Mouse (Mus musculus) kidney, embryonic 14.5 days (tissue): ENCODE data around the gene Gmds. TPM values are rescaled to one million over a fixed set of nuclear protein-coding genes. Genes with fewer than 3 reads are reported as not detected.

Experiments used
- ATAC-seq: fragments of 200-750 bp; cut with Nextera tagmentation; 2 replicates; pipeline ENCODE4 v1.8.0; 2017; ENCODE audit warnings: moderate number of reproducible peaks, mild to moderate bottlenecking, moderate TSS enrichment, moderate library complexity; ENCODE audit not compliant: low FRiP score, low TSS enrichment
- H3K27ac ChIP-seq: fragments of 300-500 bp; sonication (generic); 2 replicates; pipeline ENCODE4 v1.5.1; 2014; ENCODE audit warnings: low read depth, mild to moderate bottlenecking, low read length, moderate library complexity, mixed read lengths
- H3K27me3 ChIP-seq: fragments of 300-500 bp; sonication (generic); 2 replicates; pipeline ENCODE4 v1.6.1; 2014; ENCODE audit warnings: mild to moderate bottlenecking, low read length; ENCODE audit not compliant: control insufficient read depth, insufficient read depth
- H3K36me3 ChIP-seq: fragments of 300-500 bp; sonication (generic); 2 replicates; pipeline ENCODE4 v1.6.1; 2014; ENCODE audit warnings: low read length, mixed read lengths; ENCODE audit not compliant: control insufficient read depth, insufficient read depth
- H3K4me1 ChIP-seq: fragments of 300-500 bp; sonication (generic); 2 replicates; pipeline ENCODE4 v1.6.1; 2014; ENCODE audit warnings: low read length, mixed read lengths; ENCODE audit not compliant: control insufficient read depth, insufficient read depth
- H3K4me2 ChIP-seq: fragments of 300-500 bp; sonication (generic); replicated peaks from 2 replicates; pipeline ENCODE4 v1.6.1; 2014; ENCODE audit warnings: low read depth, mild to moderate bottlenecking, low read length
- H3K4me3 ChIP-seq: fragments of 300-500 bp; sonication (generic); 2 replicates; pipeline ENCODE4 v1.5.1; 2014; ENCODE audit warnings: mild to moderate bottlenecking, low read length
- H3K9ac ChIP-seq: fragments of 300-500 bp; sonication (generic); 2 replicates; pipeline ENCODE4 v1.6.1; 2014; ENCODE audit warnings: low read depth, mild to moderate bottlenecking, low read length, moderate library complexity
- H3K9me3 ChIP-seq: fragments of 300-500 bp; sonication (generic); 2 replicates; pipeline ENCODE4 v1.6.1; 2016; ENCODE audit warnings: low read length; ENCODE audit not compliant: control insufficient read depth
- WGBS: fragments of 180-500 bp; shearing (Covaris S2); extraction: QIAGEN DNeasy Blood & Tissue Kit; methylation state at CpG from one replicate; pipeline ENCODE4 v1.1.7; 2014; 5-methylcytosine and 5-hydroxymethylcytosine counted together
- polyA plus RNA-seq: library from polyadenylated mRNA; unstranded; fragments of >200 nt; fragmentation: Nextera tagmentation; extraction: Ambion mirVana; gene quantifications from 2 replicates; pipeline ENCODE4 v1.2.1, GENCODE M21; 2014

Gmds gene
- polyA plus RNA-seq, 1 experiment from 2014 or later: 38.6 TPM

DNA sequence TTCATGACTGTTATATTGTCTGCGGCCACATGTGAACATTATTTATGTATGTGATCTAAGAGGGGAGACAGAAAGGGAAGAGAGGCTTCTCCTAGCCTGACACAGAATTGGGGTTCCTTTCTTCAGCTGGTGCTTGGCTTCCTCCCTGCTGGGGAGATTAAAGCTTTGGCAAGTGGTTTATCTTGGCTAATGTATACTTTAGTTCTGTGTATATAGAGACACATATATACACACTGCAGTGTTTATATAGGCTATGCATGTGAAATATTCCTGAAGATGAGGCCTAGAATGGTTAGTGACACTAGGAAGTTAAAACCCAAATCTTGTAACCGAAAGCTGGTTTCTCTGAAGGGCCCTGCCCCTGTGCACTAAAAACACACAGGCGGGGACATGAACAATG, 450.0 kb downstream of the Gmds start:
- 71% methylated on average over 3 of the region's 3 CpGs for WGBS
- H3K27me3 ChIP-seq: no peaks in the 10 kb centered on the region

DNA sequence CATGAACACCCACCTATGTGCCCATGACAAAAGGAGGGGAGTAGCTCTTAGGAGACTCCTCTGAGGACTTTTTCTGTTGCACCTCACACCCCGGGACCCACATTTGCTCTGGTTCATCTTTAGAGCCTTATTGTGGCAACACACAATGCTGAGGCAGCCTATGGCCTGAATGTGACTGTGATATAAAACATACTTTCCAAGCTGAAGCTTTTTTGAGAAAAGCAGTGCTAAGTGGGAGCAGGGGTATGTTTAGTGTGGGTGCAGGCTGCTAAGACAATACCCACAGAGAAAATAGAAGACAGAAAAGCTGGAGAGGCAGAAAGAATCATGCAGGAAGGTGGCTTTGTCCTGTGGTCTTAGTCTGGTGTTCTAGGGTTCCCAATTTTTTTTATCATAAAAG, 452.8 kb downstream of the Gmds start:
- no peaks in the 10 kb centered on the region for H3K4me1 ChIP-seq
- no peak overlapping the region for H3K4me2 ChIP-seq
- no peak overlapping the region for H3K4me3 ChIP-seq
- no peak overlapping the region for H3K9ac ChIP-seq
- no peak overlapping the region for H3K27ac ChIP-seq
- no peak for ATAC-seq
- no peaks in the 10 kb centered on the region for H3K27me3 ChIP-seq
- H3K36me3 ChIP-seq: no peaks in the 10 kb centered on the region
- WGBS: 91% methylated on average over 1 of the region's 1 CpGs
- H3K9me3 ChIP-seq: no peaks in the 10 kb centered on the region

More for the DNA sequence above, 450.0 kb downstream of the Gmds start:
- no peak for ATAC-seq
- H3K9ac ChIP-seq: no peak overlapping the region
- no peak overlapping the region for H3K4me3 ChIP-seq
- H3K36me3 ChIP-seq: no peaks in the 10 kb centered on the region
- peaks cover 4% of the 10 kb centered on the region; the same call in 1 of the 2 replicates for H3K9me3 ChIP-seq
- no peaks in the 10 kb centered on the region for H3K4me1 ChIP-seq
- H3K4me2 ChIP-seq: no peak overlapping the region
- no peak overlapping the region for H3K27ac ChIP-seq

GRCm38 (mm10) chr13:31878805-31879477, 459.6 kb downstream of the Gmds start:
- H3K4me2 ChIP-seq: no peak overlapping the region
- H3K36me3 ChIP-seq: no peaks in the 10 kb centered on the region
- H3K27me3 ChIP-seq: no peaks in the 10 kb centered on the region
- no peak overlapping the region for H3K27ac ChIP-seq
- ATAC-seq: no peak
- no peak overlapping the region for H3K4me3 ChIP-seq
- H3K9me3 ChIP-seq: no peaks in the 10 kb centered on the region
- WGBS: 87% methylated on average over 8 of the region's 8 CpGs
- no peak overlapping the region for H3K9ac ChIP-seq
- H3K4me1 ChIP-seq: peaks cover 9% of the 10 kb centered on the region

DNA sequence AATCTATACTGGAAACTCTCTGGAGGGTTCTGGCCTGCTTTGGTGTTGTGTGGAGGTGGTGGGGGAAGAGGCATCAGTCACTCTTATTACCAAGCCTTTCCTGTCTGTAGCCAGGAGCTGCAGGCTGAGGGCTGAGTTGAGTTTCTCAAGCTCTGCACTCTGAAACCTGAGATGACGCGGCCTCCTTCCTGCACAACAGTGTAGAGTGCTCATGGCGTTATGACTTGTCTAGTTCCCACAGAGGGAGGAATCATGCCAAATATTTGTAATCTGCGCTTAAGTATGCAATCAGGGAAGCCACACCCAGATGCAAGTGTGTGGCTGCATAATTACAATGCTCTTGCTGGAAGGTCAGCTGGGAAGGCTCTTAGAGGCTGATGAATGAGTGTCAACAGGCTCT, 461.5 kb downstream of the Gmds start:
- Histone ChIP-seq H3K4me2 (no peak overlapping the region), H3K27me3 (no peaks in the 10 kb centered on the region), H3K9ac (no peak overlapping the region), H3K27ac (peak overlapping the region; percentile 18; the same call in 1 of the 2 replicates), H3K4me1 (peaks cover 9% of the 10 kb centered on the region), H3K36me3 (no peaks in the 10 kb centered on the region), H3K4me3 (no peak overlapping the region), H3K9me3 (no peaks in the 10 kb centered on the region)
- 15% methylated on average over 4 of the region's 4 CpGs for WGBS
- ATAC-seq: peak; percentile 78

GRCm38 (mm10) chr13:31874427-31874826, 464.1 kb downstream of the Gmds start:
- H3K9me3 ChIP-seq: no peaks in the 10 kb centered on the region
- H3K27ac ChIP-seq: no peak overlapping the region
- ATAC-seq: no peak
- no peak overlapping the region for H3K4me2 ChIP-seq
- 47% methylated on average over 3 of the region's 3 CpGs for WGBS
- no peaks in the 10 kb centered on the region for H3K27me3 ChIP-seq
- H3K9ac ChIP-seq: no peak overlapping the region
- peaks cover 9% of the 10 kb centered on the region for H3K4me1 ChIP-seq
- no peak overlapping the region for H3K4me3 ChIP-seq
- no peaks in the 10 kb centered on the region for H3K36me3 ChIP-seq

GRCm38 (mm10) chr13:31873269-31873668, 465.3 kb downstream of the Gmds start:
- Histone ChIP-seq H3K4me2 (no peak overlapping the region), H3K9ac (no peak overlapping the region), H3K36me3 (no peaks in the 10 kb centered on the region), H3K4me3 (no peak overlapping the region), H3K27ac (no peak overlapping the region), H3K27me3 (no peaks in the 10 kb centered on the region), H3K9me3 (no peaks in the 10 kb centered on the region), H3K4me1 (peaks cover 9% of the 10 kb centered on the region)
- no peak for ATAC-seq
- 100% methylated on average over 1 of the region's 1 CpGs for WGBS

DNA sequence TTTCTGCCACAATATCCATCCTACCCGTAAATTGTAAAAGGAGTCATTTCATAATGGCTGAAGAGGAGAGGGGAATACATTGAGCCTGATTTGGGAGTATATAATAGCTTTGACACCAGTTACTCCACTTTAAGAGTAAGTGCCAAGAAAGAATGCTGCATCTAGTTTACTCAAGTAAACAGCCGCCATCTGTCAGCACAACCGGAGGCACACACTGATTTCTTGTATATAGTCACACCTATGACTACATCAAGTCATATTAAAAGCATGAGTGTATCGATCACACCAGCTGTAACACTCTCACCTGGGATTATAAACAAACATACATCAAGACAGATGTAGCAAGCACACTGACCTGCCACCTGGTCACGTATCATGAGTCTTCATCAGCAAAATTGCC, 473.8 kb downstream of the Gmds start:
- WGBS: 83% methylated on average over 5 of the region's 5 CpGs
- ATAC-seq: no peak
- Histone ChIP-seq H3K4me3 (no peak overlapping the region), H3K9me3 (no peaks in the 10 kb centered on the region), H3K27ac (no peak overlapping the region), H3K9ac (no peak overlapping the region), H3K4me1 (no peaks in the 10 kb centered on the region), H3K27me3 (no peaks in the 10 kb centered on the region), H3K4me2 (no peak overlapping the region), H3K36me3 (no peaks in the 10 kb centered on the region)

DNA sequence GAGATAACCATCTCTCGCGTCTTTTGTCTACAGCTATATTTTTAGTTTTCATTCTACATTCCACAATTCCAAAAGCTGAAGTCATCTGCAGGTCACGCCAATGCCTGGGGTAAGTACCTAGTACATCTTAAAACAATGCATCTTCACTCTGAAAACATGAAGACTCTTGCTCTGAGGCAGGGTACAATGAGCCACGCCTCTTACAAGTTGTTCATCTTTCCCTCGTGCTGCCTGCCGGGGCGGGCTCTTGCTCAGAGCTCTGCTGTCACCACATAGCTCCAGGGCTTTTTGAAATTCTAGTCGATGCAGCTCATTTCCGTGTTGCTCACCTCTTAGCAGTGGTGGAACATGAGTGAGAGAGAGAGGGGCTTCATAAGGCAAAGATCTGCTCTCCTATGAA, 475.1 kb downstream of the Gmds start:
- Histone ChIP-seq H3K36me3 (no peaks in the 10 kb centered on the region), H3K4me1 (no peaks in the 10 kb centered on the region), H3K4me2 (no peak overlapping the region), H3K27ac (no peak overlapping the region), H3K9me3 (no peaks in the 10 kb centered on the region), H3K4me3 (no peak overlapping the region), H3K27me3 (no peaks in the 10 kb centered on the region), H3K9ac (no peak overlapping the region; the same call in 1 of the 2 replicates)
- 53% methylated on average over 9 of the region's 9 CpGs for WGBS
- no peak for ATAC-seq

- H3K4me2 ChIP-seq: no peak overlapping the region
- WGBS: 88% methylated on average over 5 of the region's 5 CpGs
- no peak overlapping the region for H3K9ac ChIP-seq
- H3K36me3 ChIP-seq: no peaks in the 10 kb centered on the region
- ATAC-seq: no peak
- no peak overlapping the region for H3K27ac ChIP-seq
- H3K9me3 ChIP-seq: no peaks in the 10 kb centered on the region
- H3K4me1 ChIP-seq: no peaks in the 10 kb centered on the region
- H3K27me3 ChIP-seq: no peaks in the 10 kb centered on the region
- no peak overlapping the region for H3K4me3 ChIP-seq
These were observed 478.3 kb downstream of the Gmds start for GRCm38 (mm10) chr13:31860200-31860599.
